Mouse (Mus musculus): ENCODE measurements around the gene Olfr397. TPM values are rescaled to one million over a fixed set of nuclear protein-coding genes. Genes with fewer than 3 reads are reported as not detected.

The Olfr397 gene
- polyA plus RNA-seq (2012; rRNA removed): not detected in 2 replicates

DNA sequence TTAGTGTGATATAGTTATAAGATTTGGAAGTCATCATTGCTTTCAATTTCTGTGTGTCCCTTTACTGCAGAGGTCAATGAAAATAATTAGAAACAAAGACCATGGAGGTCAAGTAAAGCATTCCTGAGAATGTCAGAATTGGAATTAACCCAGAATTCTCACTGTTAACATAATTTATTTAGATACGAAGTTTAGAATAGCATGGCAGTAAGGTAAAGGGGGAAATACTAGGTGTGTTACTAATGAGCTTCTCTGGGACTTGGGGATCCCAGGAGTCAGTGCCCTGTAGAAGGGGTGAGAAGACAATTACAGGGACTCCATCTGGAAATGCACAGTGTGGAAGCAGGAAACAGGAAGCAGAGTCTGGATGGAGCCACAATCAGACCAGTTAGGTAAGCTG lies at the start of gene Olfr397:
TSS of gene Olfr397 (plus strand) at position 301 of the 400 bp plus-strand sequence.
- DNase-seq (ENCODE audit: low read depth): no peak

DNA sequence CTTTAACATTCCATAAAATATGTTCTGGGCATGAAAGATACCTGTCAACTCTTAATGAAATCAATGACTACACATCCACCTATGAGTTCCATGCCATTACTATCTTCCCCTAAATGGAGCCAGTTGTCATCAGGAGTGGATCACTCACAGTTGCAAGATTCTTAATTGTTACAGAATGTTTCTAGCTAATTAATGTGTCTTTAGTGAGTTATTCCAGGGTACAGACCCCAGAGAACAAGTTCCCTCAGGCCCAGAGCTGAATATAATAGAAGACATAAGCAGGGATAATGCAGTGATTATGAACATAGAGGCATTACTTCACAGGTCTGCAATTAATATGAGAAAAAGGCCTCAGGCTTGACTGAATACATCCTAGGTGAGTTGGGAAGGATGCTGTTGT lies 24.2 kb upstream of the Olfr397 start, which contains the start of gene Olfr23:
TSS of gene Olfr23 (plus strand) at position 301 of the 400 bp plus-strand sequence.
- DNase-seq (ENCODE audit: low read depth): no peak

DNA sequence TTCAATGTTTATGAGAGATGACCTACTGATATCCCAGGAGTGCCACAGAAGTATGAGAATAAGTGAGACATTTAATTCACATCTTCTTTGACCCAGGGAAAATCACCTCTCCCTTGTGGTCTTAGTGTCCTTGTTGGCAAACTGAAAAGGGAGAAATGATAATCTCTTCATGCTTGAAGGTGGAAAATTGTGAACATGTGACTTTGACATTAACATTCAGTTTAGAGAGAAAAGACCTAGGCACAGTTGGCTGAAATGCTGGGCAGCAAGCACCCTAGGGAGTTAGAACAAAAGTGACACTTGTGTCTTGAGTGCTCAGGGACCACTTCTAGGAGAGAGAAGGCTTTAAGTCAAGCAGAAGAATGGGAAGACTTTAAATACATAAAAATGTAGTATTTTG lies 29.7 kb downstream of the Olfr397 start, which contains the start of gene Olfr398:
TSS of gene Olfr398 (minus strand) at position 101 of the 400 bp plus-strand sequence.
- DNase-seq (ENCODE audit: low read depth): no peak

DNA sequence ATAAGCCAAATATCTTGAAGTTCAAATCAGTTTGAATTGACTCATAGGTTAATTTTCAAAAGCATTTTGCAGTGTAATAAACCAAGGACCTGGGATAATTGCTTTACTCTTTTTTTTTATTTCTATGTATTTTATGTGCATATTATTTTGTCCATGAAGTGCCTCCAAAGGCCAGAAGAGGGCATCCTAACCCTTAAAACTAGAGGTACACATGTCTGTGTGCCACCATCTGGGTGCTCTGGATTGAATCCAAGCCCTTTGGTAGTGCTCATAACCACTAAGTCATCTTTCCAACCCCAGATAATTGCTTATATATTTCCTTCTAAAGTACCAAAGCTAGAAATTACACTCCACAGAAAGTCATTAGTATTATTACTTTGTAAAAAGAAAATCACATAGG lies 32.5 kb downstream of the Olfr397 start:
- DNase-seq (ENCODE audit: low read depth): no peak

Other genes with a start within 250 kb of the Olfr397 start
- not detected in 2 replicates for gene Olfr389, start 180.1 kb upstream of the Olfr397 start, polyA plus RNA-seq (2012; rRNA removed)
- not detected in 2 replicates for gene Olfr390, start 177.9 kb upstream of the Olfr397 start, polyA plus RNA-seq (2012; rRNA removed)
- not detected in 2 replicates for gene Olfr391-ps, start 157.8 kb upstream of the Olfr397 start, polyA plus RNA-seq (2012; rRNA removed)
- gene Olfr392, start 143.8 kb upstream of the Olfr397 start, polyA plus RNA-seq (2012; rRNA removed): not detected in 2 replicates
- gene Olfr393, start 109.4 kb upstream of the Olfr397 start, polyA plus RNA-seq (2012; rRNA removed): not detected in 2 replicates
- not detected in 2 replicates for gene Olfr394, start 70.0 kb upstream of the Olfr397 start, polyA plus RNA-seq (2012; rRNA removed)
- not detected in 2 replicates for gene Olfr395, start 51.5 kb upstream of the Olfr397 start, polyA plus RNA-seq (2012; rRNA removed)
- not detected in 2 replicates for gene Olfr23, start 24.1 kb upstream of the Olfr397 start, polyA plus RNA-seq (2012; rRNA removed)
- not detected in 2 replicates for gene Olfr398, start 29.6 kb downstream of the Olfr397 start, polyA plus RNA-seq (2012; rRNA removed)
- gene Olfr139, start 95.7 kb downstream of the Olfr397 start, polyA plus RNA-seq (2012; rRNA removed): not detected in 2 replicates
- gene Olfr399, start 95.8 kb downstream of the Olfr397 start, polyA plus RNA-seq (2012; rRNA removed): not detected in 2 replicates
- not detected in 2 replicates for gene Zfp616, start 109.1 kb downstream of the Olfr397 start, polyA plus RNA-seq (2012; rRNA removed)
- not detected in 2 replicates for gene Olfr401, start 152.9 kb downstream of the Olfr397 start, polyA plus RNA-seq (2012; rRNA removed)
- gene Olfr402, start 192.7 kb downstream of the Olfr397 start, polyA plus RNA-seq (2012; rRNA removed): not detected in 2 replicates
- not detected in 2 replicates for gene Olfr403, start 225.4 kb downstream of the Olfr397 start, polyA plus RNA-seq (2012; rRNA removed)

Measured in gonadal fat pad, adult 2 months (tissue).